Mouse (Mus musculus) ES-Bruce4 (cell line): ENCODE measurements around the gene Ms4a4a.

ENCODE experiments used
- CTCF ChIP-seq: IDR thresholded peaks from one replicate; pipeline ENCODE4 v1.8.1; 2011; ENCODE audit warnings: low read depth, low read length
- EP300 ChIP-seq: IDR thresholded peaks from 2 replicates; pipeline ENCODE4 v1.6.1; 2011; ENCODE audit warnings: low read depth, low read length; ENCODE audit not compliant: insufficient read depth
- POLR2A ChIP-seq: IDR thresholded peaks from one replicate; pipeline ENCODE4 v1.8.1; 2011; ENCODE audit warnings: low read length; ENCODE audit not compliant: insufficient read depth

DNA sequence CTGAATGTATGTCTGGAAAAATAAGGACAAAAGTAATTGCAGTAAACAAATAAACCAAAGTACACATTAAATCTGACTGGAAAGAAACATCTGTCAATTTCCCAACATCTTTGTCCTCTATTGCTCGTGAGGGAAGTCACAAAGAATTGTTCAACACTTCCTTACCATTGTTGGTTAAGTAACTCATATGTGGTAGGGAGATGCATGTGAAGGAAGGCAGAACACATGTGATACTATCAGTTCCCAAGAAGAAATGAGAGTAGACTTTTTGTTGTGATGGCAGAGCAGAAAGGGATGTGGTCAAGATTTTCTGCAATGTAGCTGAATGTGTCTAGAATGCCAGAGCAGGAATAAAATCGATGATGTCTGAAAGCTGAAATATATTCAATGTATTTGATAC, 1.1 kb downstream of the Ms4a4a start:
- TF ChIP-seq CTCF (no peak), POLR2A (no peak), EP300 (no peak)
